Mouse (Mus musculus): Measurements from ENCODE around the gene Lgals4. TPM values are rescaled to one million over a fixed set of nuclear protein-coding genes. Genes with fewer than 3 reads are reported as not detected.

The Lgals4 gene
- 10 to 100 TPM; 17.8 to 20.8 TPM for total RNA-seq (2021)

DNA sequence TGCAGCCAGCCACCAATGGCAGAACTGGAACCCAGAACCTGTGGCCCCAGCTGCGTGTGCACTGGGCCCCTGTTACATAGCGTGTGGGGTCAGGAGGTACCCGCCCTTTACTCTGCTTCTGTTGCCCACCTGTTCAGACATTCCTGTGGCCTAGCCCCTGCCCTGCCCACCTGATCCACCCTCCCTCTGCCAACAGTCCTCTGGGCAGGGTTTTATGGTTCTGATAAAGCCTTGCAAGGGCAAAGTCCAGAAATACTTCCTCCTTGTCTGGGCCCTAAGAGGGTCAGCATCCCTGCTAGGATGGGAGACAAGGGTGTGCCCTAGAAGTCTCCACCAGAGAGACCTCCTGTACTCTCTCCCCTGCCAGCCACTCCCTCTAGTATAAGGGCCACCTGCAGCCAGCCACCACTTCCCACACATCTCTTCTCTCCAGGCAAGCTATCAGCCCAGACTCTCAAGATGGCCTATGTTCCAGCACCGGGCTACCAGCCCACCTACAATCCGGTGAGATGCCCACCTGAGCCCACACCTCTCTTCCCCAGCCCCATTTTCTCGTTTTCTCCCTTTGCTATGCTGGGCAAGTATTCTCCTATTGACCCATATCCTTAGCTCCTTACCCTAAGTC lies at the start of gene Lgals4:
Gene Lgals4, plus strand, starts transcription at position 132 of the 625 bp plus-strand sequence.
- peak; percentile 13 for DNase-seq

DNA sequence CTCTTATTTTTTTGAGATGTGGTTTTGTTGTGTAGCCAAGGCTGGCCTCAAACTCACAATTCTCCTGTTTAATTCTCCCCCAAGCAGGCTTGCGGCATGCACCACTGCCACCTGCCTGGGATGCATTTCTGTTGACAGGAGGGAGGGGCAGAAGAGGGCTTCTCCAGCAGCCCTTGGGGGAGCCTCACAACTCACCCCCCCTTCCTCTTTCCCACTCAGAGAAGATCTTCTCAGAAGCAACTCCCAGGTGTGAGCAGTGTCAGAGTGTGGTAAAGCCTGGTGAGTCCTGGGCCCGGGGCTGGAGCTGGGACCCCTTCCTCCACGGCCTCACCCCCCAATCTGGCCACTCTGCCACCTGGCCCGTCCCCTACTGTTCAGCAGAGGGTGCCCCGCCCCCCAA lies 48.5 kb upstream of the Lgals4 start:
- no peak for DNase-seq

DNA sequence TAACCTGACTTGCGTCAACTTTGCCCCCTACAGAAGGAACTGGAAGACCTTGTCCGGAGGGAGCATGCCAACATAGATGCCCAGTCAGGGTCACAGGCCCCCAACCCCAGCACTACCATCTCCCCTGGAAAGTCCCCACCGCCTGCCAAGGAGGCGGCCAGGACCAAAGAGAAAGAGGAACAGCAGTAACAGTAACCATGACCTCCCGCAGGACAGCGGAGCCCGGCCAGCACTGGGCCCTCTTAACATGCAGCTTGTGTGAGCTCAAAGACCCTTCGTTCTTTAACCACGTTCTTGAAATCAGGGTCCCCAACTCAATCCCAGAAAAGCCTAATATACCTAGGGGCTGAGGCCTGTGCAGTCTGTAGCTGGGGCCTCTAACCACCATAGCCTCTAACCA lies 45.8 kb upstream of the Lgals4 start:
- no peak for DNase-seq

DNA sequence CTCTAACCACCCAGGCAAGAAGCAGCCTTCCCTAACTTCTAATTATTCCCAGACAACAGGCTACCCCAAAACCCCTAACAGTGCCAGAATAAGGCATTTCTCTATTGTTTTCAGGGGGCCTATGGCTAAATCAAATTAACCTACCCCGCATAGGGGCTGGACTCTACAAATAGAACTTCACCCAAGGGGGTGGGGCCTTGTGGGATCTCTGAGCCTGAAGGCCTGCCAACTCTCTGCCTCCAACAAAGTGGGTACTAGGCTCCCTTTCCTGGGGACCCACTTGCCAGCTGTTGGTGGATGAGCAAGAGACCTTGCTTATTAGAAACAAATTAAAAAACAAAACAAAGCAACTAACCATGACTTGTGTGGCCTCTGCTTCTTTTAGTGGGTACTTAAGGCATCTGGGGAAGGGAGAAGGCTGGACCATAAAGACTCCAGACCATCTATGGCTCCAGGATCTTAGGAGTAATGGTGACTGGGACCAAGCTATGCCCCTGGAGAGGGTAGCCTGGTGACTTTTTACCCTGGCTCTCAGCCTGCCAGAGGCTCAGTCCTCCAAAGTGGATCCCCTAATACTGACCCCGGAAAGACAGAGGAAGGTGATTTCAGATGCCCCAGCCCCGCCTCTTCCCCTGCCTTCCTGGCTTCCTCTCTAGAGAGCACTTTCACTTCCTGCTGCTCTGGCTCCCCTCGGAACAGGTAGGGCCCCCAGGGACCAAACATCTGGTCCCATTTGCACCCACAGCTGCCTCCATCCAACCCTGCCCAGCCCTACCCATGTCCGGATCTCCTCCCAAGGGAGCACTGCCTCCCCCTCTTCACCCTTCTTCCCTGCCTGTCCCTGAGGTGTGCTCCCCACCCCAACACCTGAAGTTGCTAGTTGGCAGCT lies 45.1 kb upstream of the Lgals4 start, which contains the start of gene Rinl:
Gene Rinl, plus strand, starts transcription at position 663 of the 889 bp plus-strand sequence.
- no peak for DNase-seq

DNA sequence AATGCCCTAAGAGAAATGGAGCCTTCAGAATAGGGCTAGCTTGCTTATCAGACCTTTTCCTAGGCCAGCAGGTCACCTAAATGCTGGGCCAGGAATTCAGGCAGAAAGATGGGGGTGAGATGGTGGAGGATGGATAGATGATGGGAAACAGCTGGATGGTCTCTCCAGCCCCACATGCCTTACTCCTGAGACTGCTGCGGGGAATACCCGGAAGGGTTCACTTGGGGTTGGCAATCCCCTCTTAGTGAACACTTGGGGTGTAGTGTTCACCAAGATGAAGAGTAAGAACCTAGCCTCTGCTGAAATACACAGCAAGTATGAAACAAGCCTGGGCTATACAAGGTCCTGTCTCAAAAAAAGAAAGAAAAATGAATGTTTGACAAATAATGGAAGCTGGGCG lies 44.4 kb upstream of the Lgals4 start:
- no peak for DNase-seq

DNA sequence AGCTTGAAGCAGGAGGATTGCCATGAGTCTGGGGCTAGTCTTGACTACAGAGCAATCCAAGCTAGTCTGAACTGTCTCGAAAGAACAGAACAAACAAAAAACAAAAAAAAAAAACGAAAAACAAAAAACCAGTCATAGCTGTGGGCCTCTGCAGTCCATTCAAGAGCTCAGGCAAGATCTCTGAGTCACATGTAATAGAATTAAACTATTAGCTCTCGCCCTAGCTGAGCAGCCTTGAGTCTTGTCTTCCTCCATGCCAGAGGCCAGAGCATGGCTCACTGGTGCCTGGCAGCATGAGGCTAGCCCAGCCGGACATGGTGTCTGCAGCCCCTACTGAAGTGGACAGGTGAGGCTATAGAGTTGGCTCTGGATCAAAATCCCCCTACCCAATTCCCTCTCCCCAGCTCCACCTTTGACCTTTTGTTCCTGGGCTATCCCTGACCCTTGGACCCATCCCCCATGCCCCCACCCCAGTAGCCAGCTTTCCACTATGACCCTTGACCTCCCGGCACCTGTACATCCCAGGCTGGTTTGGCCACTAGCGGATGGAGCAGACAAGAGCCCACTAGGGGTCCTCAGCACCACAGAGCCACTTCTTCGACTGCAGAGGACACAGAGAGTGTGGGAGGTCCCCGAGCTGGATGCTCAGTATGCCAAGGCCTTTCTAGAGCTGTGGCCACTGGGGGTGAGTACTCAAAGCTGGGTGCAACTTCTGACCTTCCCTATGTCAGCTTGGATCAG lies 43.4 kb upstream of the Lgals4 start:
- DNase-seq = no peak

DNA sequence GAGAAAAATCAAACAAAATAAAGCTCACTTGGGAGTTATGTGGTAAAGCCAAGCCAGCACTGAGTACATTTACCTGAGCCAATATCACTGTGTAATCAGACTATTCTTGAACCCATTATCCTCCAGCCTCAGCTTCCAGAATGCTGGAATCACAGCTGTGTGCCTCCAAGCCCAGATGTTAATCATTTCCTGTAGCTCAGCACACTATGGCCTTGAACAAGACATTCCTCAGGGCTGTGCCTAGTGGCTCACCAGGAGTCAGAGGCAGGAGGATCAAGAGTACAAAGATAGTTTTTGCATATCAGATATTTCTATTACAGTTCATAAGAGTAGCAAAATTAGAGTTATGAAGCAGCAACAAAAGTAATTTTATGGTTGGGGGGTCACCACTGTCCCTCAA lies 41.9 kb upstream of the Lgals4 start:
- DNase-seq = no peak

DNA sequence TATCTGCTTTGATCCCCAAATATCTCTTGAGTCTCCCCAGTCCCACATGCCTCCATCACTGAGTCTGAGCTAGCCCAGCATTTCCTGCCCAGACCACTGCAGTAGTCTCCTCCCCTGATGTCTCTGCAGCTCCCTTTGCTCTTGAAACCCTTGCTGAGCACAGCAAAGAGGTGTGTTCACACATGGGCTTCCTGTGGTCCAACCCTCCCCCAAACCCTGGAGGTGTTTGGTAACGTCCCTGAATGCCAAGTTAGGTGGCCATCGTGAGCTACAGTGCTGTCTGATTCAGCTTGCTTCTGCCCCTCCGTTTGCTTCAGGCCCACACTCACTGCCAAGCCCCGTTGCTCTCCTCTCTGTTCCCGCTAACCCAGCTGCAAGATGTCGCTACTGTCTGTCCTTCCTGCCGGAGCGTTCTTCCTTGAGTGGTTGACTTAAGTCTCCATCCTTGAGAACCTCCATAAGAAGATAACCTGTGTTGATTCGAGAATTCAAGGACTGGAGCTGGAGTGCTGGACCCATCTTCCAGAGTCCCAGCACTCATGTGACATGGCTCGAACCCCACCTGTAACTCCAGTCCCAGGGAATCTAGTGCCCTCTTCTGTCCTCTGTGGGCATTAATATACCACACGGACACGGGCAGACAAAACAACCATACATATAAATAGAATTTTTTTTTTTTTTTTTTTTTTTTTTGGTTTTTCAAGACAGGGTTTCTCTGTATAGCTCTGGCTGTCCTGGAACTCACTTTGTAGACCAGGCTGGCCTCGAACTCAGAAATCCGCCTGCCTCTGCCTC lies 41.1 kb upstream of the Lgals4 start:
- DNase-seq = no peak

DNA sequence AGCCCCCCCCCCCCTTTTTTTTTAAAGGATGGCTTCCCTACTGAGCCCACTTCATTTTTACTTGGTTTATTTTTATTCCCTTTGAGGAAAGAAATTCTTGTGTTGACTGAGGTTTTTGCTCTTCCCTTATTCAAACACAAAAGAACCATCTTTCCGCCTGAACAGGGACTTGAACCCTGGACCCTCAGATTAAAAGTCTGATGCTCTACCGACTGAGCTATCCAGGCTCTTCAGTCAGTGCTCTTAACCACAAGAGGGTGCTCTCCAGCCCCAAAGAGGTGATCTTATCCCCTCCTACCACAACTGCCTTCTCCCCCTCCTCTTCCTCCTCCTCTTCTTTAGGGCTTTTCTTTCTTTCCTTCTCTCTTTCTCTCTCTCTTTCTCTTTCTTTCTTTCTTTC lies 39.8 kb upstream of the Lgals4 start:
- DNase-seq = peak; percentile 41

DNA sequence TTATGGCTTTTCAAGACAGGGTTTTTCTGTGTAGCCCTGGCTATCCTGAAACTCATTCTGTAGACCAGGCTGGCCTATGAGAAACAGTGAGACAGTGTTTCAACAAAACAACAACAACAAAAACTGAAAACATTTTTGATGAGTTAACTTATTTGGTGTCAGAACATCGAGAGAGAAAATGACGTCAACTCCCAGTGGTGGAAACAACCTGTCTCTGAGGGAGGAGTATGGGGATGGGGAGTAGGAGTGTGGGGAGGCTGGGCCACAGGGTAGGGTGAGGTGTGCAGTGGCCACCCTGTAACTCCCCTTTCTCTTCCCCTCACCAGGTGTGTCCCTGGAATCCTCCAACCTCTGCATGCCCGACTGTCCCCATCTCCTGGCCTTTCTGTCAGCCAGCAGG lies 39.2 kb upstream of the Lgals4 start:
- no peak for DNase-seq

DNA sequence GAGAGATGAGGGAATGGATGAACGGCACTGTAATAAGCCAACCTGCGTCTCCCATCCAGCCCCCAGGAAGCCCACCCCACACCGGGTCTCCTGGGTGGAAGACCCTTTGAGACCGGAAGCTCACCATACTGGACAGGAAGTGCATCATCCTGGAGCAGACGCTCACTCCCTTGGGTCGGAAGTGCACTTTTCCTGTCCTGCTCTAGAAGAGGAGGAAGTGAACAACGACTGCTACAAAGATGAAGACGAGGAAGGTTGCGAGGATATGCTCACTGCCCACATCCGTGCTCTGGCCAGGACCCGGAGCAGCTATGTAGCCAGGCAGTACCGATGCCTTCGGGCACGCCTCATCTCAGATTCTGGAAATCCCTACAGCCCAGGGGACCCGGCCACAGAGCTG lies 37.8 kb upstream of the Lgals4 start:
- peak; percentile 21 for DNase-seq

DNA sequence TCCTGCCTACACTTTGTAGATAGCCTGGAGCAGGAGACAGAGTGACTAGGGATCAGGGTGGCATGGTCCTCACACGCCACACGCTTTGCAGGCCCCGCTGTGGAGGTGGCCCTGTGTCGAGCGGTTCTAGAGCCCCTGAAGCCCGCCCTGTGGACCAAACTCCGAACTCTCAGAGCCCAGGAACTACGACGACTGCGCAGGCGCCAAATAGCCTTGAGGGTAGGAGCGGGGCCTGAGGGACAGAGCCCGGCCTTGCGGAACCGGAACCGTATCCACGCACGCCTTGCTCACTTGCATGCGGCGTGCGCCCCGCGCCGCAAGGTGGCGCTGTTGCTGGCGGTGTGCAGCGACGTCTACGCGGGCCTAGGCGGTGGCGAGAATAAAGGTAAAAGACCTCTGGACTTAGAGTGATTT lies 37.1 kb upstream of the Lgals4 start:
- peak; percentile 88 for DNase-seq

DNA sequence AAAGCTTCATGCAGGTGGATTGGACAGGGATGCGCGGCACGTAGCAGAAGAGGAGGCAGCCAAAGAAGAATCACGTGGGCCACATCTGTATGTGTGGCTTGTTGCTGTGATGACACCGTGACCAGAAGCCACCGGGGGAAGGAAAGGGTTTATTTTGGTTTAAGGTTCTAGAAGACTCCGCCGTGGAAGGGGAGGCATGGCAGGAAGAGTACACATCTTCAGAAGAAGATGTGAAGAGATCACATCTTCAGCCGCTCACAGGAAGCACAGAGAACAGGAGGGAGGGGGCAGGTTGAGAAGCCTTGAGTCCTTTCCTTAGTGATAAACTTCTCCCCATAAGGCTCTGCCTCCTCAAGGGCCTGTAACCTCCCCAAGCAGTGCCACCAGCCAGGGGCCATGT lies 33.7 kb upstream of the Lgals4 start:
- no peak for DNase-seq

DNA sequence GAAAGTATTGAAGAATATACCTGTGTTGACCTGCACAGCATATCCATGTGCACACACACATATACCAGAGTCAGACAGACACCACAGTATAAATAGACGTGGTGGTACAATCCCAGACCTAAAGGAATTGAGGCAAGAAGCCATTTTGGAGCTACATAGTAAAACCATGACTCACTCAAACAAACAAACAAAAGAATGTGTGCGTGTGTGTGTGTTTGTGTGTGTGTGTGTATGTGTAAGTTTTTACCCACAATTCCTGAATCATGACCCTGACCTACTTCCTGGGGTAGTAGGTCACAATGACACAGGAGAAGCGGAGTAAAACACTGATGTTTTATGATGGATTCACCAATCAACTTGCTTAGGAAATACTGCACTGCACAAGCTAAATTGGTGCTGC lies 32.2 kb upstream of the Lgals4 start:
- DNase-seq = no peak

DNA sequence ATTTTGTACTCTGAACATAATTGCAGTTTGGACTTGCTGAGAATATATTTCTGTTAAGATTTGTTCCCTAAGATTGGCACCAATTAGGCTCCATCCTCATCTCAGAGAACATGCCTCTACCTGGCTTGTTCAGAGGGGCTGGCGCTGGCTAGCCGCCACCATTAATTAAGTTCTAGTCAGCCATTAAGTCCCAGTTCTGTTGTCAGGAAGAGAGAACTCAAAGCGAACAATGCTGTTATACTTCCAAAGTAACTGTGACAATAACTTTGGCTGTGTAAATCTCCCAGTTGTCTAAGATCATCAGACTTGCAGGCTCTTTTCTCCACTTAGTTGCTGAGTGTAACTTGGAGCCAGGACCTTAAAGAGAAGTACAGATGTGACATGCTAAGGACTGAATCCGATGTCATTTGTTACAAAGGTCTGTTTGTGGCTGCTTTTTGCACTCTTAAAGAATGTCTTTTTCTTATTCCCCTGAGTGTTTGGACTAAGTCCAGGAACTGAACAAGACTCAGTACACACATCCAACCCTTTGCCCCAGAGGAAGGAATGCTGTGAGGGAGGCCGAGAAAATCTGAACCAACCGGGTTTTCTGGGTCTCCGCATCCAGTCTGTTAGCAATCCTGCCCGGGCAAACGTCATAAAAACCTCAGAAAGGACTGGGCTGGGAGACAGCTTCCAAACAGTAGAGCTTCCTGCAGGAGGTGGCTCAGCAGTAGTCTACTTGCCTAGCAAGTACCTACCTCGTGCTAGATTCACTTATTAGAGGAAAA lies 31.6 kb upstream of the Lgals4 start:
- DNase-seq = peak; percentile 63

DNA sequence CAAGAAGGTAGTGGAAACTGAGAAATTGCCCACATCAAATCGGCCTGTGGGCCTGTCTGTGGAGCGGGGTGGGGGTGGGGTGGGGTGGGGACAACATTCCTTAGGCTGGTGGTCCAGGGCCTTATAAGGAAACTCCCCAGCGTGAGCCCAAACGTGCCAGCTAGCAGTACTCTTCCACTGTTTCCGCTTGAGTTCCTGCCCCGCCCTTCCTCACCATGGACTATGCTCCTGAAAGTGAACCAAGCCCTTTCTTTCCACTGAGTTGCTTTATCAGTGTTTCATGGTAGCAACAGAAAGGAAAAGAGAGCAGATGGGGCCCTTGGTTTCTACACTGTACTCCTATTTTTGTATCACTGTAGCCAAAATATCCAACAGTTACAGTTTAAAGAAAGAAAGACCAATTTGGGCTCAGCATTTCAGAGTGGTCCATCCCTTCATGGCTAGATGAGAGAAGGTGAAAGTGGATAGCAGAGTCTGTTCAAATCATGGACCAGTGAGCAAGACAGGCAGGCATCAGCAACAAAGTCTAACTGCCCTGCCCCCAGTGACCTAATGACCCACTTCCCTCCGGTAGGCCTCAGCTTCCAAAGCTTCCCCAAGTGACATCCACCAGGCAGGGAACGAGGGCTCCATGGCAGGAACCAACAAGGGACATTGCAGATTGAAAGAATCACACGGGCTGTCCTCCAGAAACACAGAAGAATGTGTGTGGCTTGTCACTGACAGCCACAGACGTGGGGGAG lies 30.6 kb upstream of the Lgals4 start:
- peak; percentile 61 for DNase-seq

DNA sequence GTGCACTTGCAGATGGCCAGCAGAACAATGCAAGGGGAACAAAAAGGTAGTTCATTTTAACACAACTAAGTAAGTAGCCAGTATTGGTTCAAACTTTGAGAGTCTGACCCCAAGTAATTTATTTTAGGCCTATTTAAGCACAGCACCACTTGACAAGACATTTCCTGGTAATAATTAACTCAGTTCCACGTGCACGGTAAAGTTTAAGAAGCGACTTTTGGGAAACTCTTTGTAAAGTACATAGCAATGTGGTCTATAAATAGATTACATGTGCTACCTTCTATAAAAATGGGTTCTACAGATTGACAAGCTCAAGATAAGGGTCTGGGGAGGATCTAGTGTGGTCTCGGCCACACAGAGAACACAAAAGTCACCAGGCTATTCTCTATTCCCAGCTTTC lies 29.9 kb upstream of the Lgals4 start:
- no peak for DNase-seq

DNA sequence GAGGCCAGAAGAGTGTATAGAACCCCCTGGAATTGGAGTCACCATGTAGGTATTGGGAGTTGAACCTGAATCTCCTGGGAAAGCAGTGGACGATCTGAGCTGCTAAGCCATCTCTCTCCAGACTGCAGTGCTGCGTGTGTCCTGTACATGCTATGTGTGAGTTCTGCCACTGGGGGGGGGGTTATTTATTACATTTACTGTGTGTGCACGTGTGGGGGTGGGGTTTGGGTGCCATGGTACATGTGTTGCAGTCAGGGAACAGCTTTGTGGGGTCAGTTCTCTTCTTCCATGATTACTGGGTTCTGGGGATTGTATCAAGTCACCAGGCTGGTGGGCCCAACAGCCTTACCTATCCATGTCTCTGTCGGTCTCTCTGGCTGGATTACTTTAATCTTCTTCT lies 26.8 kb upstream of the Lgals4 start:
- DNase-seq = peak; percentile 42

DNA sequence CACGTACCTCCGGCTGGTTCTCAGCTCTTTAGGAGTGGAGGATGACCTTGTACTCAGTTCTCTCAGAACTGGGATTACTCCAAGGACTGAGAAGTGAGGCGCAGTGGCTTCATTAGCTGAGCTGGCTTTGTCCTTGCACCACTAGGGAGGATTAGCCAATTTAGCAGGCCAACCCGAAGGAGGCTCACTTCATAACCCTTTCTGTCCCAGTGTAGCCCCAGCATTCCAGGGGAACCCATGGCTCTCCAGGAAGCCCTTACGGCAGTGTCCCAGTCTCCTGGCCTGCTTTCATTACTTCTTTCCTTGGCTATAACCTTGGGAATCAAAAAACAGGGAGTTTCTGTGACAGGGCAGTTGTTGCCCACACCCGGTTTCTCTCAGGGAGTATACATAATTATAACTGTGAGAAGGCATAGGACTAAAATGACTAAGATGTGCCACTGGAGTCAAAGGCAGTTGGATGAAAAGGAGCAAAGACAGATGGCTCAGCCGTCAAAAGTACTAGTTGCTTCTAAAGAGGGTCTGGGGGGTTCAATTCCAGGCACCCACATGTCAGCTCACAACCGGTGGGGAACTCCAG lies 25.9 kb upstream of the Lgals4 start:
- peak; percentile 50 for DNase-seq

DNA sequence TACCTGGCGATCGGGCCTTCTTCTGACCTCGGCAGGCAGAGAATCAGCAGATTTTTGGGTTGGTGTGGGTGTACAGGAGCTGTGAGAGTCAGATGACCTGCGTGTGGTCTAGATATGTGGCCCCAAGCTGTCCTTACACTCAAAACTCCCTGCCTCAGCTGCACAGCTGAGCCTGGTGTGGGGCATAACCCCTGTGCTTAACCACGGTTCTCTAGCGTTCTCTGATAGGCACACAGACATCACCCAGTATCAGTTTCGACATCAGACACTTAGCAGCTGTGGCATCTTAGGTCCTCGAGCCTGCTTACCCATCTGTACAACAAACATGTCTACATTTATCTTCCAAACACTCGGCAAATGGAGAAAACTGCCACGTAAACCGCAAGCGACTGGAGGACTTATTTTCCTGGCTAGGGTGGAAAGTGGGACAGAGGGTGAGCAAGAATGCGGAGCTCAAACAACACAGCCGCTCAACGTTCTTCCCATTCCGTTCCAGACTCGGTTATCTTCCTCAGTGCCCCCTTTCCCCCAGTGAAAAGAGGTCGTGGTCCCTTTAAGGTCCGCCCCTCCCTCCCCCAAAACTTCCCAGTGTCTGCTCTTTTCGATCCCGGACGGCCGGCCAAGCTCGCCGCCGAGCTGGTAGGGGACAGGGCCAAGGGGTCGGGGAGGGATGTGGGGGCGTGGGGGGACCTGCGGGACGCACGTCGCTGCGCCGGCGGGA lies 25.3 kb upstream of the Lgals4 start, which contains the start of gene Hnrnpl:
Gene Hnrnpl, plus strand, starts transcription at position 321 of the 721 bp plus-strand sequence.
- DNase-seq = no peak
